Mouse (Mus musculus) layer of hippocampus, adult 18-20 months (tissue): ENCODE measurements around the gene Morn3. TPM values are rescaled to one million over a fixed set of nuclear protein-coding genes. Genes with fewer than 3 reads are reported as not detected.

ENCODE experiments used
- DNase-seq, 2 experiments: peaks; one replicate each; pipeline ENCODE4 v3.0.0; 2022; ENCODE audit warnings: low spot score in 2 of 2
- total RNA-seq, 2 experiments: library from RNA; stranded (reverse); gene quantifications; 2 replicates each; pipeline ENCODE4 v1.2.3; 2021

Gene Morn3
- total RNA-seq, 2 experiments from 2014 or later, result 0.38 to 0.94 TPM

GRCm38 (mm10) chr5:123060706-123061401 is 14.0 kb upstream of the Morn3 start:
- DNase-seq, result no peak

DNA sequence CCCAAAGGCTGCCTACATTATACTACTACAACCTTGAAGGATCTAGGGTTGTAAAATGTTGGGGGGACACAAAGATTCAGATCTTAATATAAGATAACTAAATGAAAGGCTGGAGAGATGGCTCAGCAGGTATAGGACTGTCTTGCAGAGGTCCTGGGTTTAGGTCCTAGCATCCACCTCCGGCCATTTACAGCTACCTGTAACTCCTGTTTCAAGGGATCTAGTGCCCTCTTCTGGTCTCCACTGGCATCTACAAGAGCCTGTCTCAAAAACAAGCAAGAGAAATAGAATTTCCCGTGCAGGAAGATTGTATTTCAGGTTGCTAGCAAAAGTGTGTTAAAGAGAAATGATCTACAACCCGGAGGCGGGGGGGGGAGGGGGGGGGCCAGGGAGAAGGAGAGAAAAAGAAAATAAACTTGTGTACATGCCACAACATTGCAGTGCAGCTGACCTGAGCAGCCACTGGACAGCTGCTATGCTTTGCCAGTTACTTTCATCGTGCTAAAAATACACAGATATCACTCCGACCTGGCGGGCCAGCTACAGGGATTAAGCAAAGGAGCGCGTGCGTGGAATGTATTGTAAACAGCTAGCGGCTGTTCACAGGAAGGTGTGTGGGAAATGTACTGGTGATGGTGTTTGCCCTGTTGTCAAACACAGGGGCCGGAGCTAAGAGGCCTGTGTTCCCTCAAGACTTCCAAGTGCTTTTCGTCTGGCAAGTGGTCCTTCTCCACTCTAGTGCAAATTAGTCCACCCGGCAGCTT is 13.1 kb upstream of the Morn3 start:
- peak in 1 of 2 experiments; percentile 53 for DNase-seq

DNA sequence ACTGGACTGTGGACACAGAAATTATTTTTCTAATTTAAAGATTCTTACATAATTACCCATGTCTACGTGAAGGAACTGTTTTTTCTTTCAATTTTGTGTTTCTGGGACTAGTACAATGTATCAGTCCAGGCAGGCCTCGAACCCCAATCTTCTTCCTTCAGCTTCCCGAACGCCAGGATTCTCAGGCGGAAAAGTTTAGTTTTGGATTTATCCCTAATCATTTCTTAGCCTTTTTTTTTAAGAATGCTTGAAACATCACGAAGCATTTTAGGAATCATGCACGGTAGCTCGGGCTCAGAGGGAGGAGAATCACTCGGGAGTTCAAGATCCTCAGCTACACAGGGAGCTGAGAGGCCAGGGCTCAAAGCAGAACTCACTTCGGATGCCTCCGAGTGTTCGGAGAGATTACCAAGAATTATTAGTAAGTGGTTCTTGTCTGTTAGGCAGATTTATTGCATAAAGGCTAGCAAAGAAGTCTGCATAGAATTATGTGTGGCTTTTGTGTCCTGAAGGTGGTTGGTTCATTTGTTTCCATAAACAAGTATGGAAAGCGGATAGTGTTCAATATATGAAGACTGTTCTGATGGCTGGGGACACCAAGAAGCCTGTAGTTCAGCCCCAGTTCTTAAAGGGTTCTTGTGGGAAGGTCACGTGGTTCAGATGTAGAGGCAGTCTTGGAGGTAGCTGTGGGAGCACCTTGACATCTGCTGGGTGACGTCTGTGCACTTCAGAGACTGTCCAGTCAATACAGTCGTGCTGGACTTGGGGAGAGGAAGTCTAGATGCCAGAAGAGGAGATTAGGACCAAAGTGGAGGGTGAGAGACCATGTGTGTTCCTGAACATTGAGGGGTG is 11.7 kb upstream of the Morn3 start:
- DNase-seq, result no peak

- DNase-seq, result peak; percentile 99 to 100
These were observed 10.8 kb upstream of the Morn3 start for GRCm38 (mm10) chr5:123057366-123058250.

DNA sequence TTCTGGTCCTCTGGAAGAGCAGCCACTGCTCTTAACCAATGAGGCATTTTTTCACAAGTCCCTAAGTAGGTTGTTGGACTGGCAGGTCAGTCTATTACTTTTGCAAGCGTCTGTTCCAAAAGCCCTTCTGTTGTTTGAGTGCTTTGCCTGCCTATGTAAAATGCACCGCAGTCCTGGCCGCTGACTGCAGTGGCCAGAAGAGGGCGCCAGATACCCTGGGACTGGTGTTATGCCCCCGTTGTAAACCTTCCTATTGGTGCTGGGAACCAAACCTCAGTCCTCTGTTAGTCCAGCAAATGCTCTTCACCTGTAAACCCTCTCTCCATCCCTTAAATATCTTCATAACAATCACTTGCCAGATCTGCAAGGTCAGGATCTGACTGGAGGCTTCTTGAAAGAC is 4.9 kb upstream of the Morn3 start:
- DNase-seq, result no peak

DNA sequence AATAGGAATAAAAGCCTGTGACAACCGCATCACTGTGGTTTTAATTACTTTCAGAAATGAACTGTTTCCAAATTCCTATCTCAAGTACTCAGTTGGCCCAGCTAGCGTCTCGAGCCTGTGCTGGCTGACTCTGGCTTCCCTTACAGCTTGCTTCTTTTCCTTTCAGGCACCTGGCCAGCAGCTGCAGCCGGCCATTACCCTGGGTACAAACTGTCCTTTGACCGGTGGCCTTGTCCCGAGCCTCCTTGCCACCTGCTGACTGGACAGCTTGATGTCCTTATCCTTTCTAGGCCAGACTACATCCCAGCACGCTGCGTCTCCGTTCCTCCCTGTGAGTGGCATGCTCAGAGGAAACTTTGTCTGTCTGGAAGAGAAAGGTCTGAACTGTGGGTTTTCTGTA is 4.1 kb upstream of the Morn3 start:
- no peak for DNase-seq

DNA sequence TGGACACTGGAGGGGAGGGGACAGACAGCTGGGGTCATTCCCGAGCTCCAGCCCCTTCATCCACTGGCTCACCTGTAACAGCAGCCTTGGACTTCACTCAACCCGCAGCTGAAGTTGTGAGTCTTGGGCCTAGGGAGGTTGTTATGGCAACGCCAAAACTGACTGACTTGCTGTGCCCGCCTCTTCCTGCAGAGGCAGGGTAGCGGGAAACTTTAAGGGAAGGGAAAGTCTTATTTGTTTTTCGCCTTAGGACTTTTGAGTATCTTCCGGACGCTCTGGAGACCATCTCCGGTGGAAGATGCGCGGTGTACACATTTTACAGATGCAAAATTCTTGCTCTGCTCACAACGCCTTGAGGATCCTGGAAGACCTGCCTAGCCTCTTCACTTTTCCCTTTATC is 2.5 kb upstream of the Morn3 start:
- DNase-seq, result no peak

- DNase-seq, result peak in 1 of 2 experiments; percentile 61
These were observed 1.1 kb downstream of the Morn3 start for GRCm38 (mm10) chr5:123045561-123046295.

DNA sequence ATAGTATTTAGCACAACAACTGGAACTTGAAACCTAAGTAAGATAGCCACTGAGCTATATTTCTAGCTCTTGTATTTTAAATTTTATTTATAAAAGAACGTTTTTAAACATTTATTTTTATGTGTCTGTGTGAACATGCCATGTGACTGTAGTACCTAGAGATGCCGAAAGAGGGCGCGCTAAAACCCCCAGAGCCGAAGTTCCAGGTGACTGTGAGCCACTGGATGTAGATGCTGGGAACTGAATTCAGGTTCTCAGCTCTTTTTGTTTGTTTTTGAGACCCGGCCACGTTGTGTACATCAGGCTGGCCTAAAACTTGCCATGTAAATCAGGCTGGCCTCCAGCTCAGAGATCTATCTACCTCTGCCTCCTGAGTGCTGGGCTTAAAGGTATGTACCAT is 3.0 kb downstream of the Morn3 start:
- DNase-seq, result no peak

- DNase-seq, result no peak
These were observed 6.0 kb downstream of the Morn3 start for GRCm38 (mm10) chr5:123040796-123041195.

DNA sequence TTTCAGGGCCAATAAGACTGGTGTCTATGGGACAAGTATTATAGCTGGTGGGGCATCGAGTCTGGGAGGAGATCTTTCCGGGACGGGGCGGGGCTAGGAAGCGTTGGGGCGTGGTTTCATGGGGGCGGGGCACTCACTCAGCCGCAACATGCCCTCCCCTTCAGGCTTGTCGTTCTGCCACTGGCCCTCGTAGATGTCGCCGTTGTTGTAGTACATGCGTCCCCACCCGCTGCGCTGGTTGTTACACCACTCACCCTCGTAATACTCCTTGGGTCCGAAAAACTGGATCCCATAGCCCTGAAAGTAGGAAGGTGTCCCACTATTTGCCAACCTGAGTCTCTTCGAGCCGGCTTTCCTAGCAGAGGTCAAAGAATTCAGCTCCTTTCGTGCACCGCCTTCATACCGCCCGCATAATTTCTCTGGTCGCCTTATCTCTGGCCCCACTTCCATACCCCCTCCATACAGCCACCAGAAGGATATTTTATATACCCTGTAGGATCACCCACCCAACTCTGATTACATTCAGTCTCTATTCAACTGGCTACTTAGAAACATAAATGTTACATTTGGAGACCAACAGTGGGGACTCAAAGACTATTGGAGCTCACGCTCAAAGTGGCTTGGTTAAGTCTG is 7.6 kb downstream of the Morn3 start:
- DNase-seq, result no peak

DNA sequence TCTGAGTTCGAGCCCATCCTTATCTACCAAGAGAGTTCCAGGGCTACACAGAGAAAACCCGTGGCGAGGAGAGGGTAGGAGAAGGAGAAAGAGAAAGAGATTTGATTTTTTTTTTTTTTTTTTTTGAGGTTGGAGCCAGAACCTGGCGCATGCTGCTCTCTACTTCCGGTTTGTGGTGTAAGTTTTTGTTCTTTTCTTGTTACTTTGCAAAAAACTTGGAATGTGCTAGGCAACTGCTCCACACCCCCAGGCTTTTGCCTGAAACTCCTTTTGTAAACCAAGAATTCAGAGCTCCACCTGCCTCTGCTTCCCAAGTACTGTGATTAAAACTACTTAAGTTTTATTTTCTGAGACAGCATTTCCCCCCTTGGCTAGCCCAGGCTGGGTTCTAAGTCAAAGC is 8.7 kb downstream of the Morn3 start:
- DNase-seq, result no peak

GRCm38 (mm10) chr5:123035564-123035963 is 11.3 kb downstream of the Morn3 start:
- DNase-seq, result no peak

DNA sequence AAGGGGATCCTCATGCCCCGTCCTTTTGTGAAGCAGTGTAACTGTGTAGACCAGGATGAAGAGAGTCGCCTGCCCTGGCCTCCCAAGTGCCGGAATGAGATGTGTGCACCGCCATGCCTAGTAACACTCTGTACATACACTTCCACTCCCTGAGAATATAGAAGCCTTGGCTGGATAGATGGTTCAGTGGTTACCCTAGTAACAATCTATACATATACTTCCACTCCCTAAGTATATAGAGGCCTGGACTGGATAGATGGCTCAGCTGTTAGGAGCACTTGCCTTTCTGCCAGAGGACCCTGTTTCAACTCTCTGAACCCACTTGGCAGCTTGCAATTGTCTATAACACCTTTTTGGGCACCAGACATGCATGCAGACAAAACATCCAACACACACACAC is 11.7 kb downstream of the Morn3 start:
- no peak for DNase-seq

- no peak for DNase-seq
These were observed 13.1 kb downstream of the Morn3 start for GRCm38 (mm10) chr5:123033646-123034160.

GRCm38 (mm10) chr5:123031312-123031711 is 15.5 kb downstream of the Morn3 start:
- DNase-seq, result no peak

- DNase-seq, result no peak
These were observed 17.1 kb downstream of the Morn3 start for GRCm38 (mm10) chr5:123029729-123030128.

DNA sequence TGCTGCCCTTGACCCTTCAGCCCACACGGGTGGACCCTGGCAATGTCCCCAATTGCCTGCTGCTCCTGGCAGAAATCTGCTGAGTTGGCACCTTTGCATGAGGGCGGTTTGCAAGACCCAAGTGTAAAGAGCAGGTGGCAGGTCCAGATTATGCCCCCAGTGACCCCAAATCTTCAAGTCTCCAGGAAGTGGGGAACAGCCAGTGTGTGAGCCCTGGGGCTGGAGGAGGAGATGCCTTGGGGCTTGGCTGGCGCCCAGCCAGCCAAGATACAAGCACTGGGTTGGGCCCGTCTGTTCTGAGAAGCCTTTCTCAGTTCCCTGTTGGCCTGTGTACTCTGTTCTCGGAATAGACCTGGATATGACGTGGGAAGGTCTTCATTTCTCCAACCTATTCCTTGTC is 19.4 kb downstream of the Morn3 start:
- no peak for DNase-seq

GRCm38 (mm10) chr5:123026414-123026813 is 20.4 kb downstream of the Morn3 start:
- no peak for DNase-seq
